Mouse (Mus musculus): ENCODE measurements around the gene Csrnp3. TPM values are rescaled to one million over a fixed set of nuclear protein-coding genes. Genes with fewer than 3 reads are reported as not detected.
A peak's percentile ranks its signal among the peaks of the same experiment; 100 is the strongest.

The Csrnp3 gene
- polyA plus RNA-seq, 1 experiment from 2014 or later = 39.1 TPM

- H3K4me3 ChIP-seq = no peak overlapping the region
- H3K36me3 ChIP-seq = no peaks in the 10 kb centered on the region
- peaks cover 27% of the 10 kb centered on the region for H3K4me1 ChIP-seq (replicated peaks)
- H3K4me2 ChIP-seq = peak overlapping the region; percentile 27; the same call in 1 of the 2 replicates
- no peaks in the 10 kb centered on the region for H3K9me3 ChIP-seq
- no peaks in the 10 kb centered on the region for H3K27me3 ChIP-seq
- no peak overlapping the region for H3K9ac ChIP-seq
- peak; percentile 21 for ATAC-seq (ENCODE audit: low FRiP score, low read depth)
- peak overlapping the region; percentile 76 for H3K27ac ChIP-seq (replicated peaks)
- 56% methylated on average over 21 of the region's 21 CpGs for WGBS
Observed at GRCm38 (mm10) chr2:66041203-66041916, 195.8 kb downstream of the Csrnp3 start.

GRCm38 (mm10) chr2:66041917-66042419, 196.4 kb downstream of the Csrnp3 start:
- Histone ChIP-seq H3K9me3 (no peaks in the 10 kb centered on the region), H3K4me1 (replicated peaks) (peaks cover 27% of the 10 kb centered on the region), H3K4me3 (no peak overlapping the region), H3K36me3 (no peaks in the 10 kb centered on the region), H3K4me2 (peak overlapping the region; percentile 27; the same call in 1 of the 2 replicates), H3K9ac (no peak overlapping the region), H3K27ac (replicated peaks) (peak overlapping the region; percentile 76), H3K27me3 (no peaks in the 10 kb centered on the region)
- peak; percentile 80 for ATAC-seq (ENCODE audit: low FRiP score, low read depth)
- 48% methylated on average over 9 of the region's 9 CpGs for WGBS

GRCm38 (mm10) chr2:66043441-66044404, 198.2 kb downstream of the Csrnp3 start:
- peak; percentile 88 for ATAC-seq (ENCODE audit: low FRiP score, low read depth)
- 20% methylated on average over 17 of the region's 17 CpGs for WGBS
- Histone ChIP-seq H3K27me3 (no peaks in the 10 kb centered on the region), H3K4me3 (no peak overlapping the region), H3K9me3 (no peaks in the 10 kb centered on the region), H3K4me2 (peak overlapping the region; percentile 35), H3K36me3 (no peaks in the 10 kb centered on the region), H3K27ac (replicated peaks) (peak overlapping the region; percentile 61), H3K9ac (no peak overlapping the region), H3K4me1 (replicated peaks) (peaks cover 27% of the 10 kb centered on the region)

- 77% methylated on average over 12 of the region's 12 CpGs for WGBS
- Histone ChIP-seq H3K4me3 (no peak overlapping the region), H3K9me3 (no peaks in the 10 kb centered on the region), H3K27me3 (no peaks in the 10 kb centered on the region), H3K4me1 (replicated peaks) (peaks cover 27% of the 10 kb centered on the region), H3K27ac (replicated peaks) (peak overlapping the region; percentile 61), H3K36me3 (no peaks in the 10 kb centered on the region), H3K4me2 (peak overlapping the region; percentile 35), H3K9ac (no peak overlapping the region)
- no peak for ATAC-seq (ENCODE audit: low FRiP score, low read depth)
Observed at GRCm38 (mm10) chr2:66044405-66045089, 199.0 kb downstream of the Csrnp3 start.

GRCm38 (mm10) chr2:66063291-66063690, 217.7 kb downstream of the Csrnp3 start:
- Histone ChIP-seq H3K4me2 (no peak overlapping the region), H3K9me3 (no peaks in the 10 kb centered on the region), H3K4me1 (replicated peaks) (no peaks in the 10 kb centered on the region), H3K9ac (no peak overlapping the region), H3K36me3 (no peaks in the 10 kb centered on the region), H3K4me3 (no peak overlapping the region), H3K27me3 (no peaks in the 10 kb centered on the region), H3K27ac (replicated peaks) (no peak overlapping the region)
- no peak for ATAC-seq (ENCODE audit: low FRiP score, low read depth)
- 93% methylated on average over 10 of the region's 10 CpGs for WGBS

GRCm38 (mm10) chr2:66069454-66069853, 223.9 kb downstream of the Csrnp3 start:
- Histone ChIP-seq H3K27me3 (no peaks in the 10 kb centered on the region), H3K4me3 (no peak overlapping the region), H3K9ac (no peak overlapping the region), H3K4me2 (no peak overlapping the region), H3K36me3 (no peaks in the 10 kb centered on the region), H3K9me3 (no peaks in the 10 kb centered on the region), H3K4me1 (replicated peaks) (no peaks in the 10 kb centered on the region), H3K27ac (replicated peaks) (no peak overlapping the region)
- ATAC-seq (ENCODE audit: low FRiP score, low read depth) = no peak
- WGBS = 31% methylated on average over 6 of the region's 6 CpGs

- H3K4me2 ChIP-seq = no peak overlapping the region
- no peak for ATAC-seq (ENCODE audit: low FRiP score, low read depth)
- H3K27me3 ChIP-seq = no peaks in the 10 kb centered on the region
- no peak overlapping the region for H3K9ac ChIP-seq
- H3K4me3 ChIP-seq = no peak overlapping the region
- H3K27ac ChIP-seq (replicated peaks) = no peak overlapping the region
- no peaks in the 10 kb centered on the region for H3K4me1 ChIP-seq (replicated peaks)
- no peaks in the 10 kb centered on the region for H3K36me3 ChIP-seq
- 97% methylated on average over 2 of the region's 2 CpGs for WGBS
- no peaks in the 10 kb centered on the region for H3K9me3 ChIP-seq
Observed at GRCm38 (mm10) chr2:66080731-66081130, 235.2 kb downstream of the Csrnp3 start.

Other genes starting within 250 kb of the Csrnp3 start
- 44.2 and 45.7 TPM in 2 replicates for gene Scn2a, start 225.0 kb upstream of the Csrnp3 start, polyA plus RNA-seq (2015; fragmentation: Nextera tagmentation; extraction: Ambion mirVana)

Data from hindbrain, embryonic 15.5 days (tissue).